Mouse (Mus musculus) MEL (cell line): ENCODE measurements around the gene Dennd4c. TPM values are rescaled to one million over a fixed set of nuclear protein-coding genes. Genes with fewer than 3 reads are reported as not detected.

Experiments used
- DNase-seq: peaks from one replicate; pipeline ENCODE4 v3.0.0; 2011; ENCODE audit warnings: low read depth, low spot score
- H3K27ac ChIP-seq: 2 replicates; pipeline ENCODE4 v1.5.1; 2012; ENCODE audit warnings: low read depth, mild to moderate bottlenecking, control low read depth, low read length, moderate library complexity; ENCODE audit not compliant: control insufficient read depth
- H3K27me3 ChIP-seq, 2 experiments: fragments of 150-350 bp in 1 of 2; sonication (generic) in 1 of 2; 2 replicates each; pipeline ENCODE4 v1.6.1; 2012; ENCODE audit warnings: low read length in 2 of 2, mild to moderate bottlenecking in 2 of 2, improper control_type of control experiment in 1 of 2, moderate library complexity in 1 of 2; ENCODE audit not compliant: insufficient read depth in 2 of 2, control insufficient read depth in 1 of 2
- H3K36me3 ChIP-seq, 2 experiments: 2 replicates each; pipeline ENCODE4 v1.6.1; 2012 to 2014; ENCODE audit warnings: low read length in 2 of 2, improper control_type of control experiment in 1 of 2, inconsistent platforms in 1 of 2, mild to moderate bottlenecking in 1 of 2; ENCODE audit not compliant: insufficient read depth in 2 of 2, control insufficient read depth in 1 of 2
- H3K4me1 ChIP-seq, 2 experiments: fragments of 150-350 bp in 1 of 2; sonication (generic) in 1 of 2; 2 replicates each; pipeline ENCODE4 v1.6.1; 2012; ENCODE audit warnings: low read length in 2 of 2, improper control_type of control experiment in 1 of 2, mild to moderate bottlenecking in 1 of 2; ENCODE audit not compliant: insufficient read depth in 2 of 2, control insufficient read depth in 1 of 2
- H3K4me3 ChIP-seq, 2 experiments: fragments of 150-350 bp in 1 of 2; sonication (generic) in 1 of 2; 2 replicates each; pipeline ENCODE4 v1.5.1; 2012; ENCODE audit warnings: low read depth in 2 of 2, low read length in 2 of 2, mild to moderate bottlenecking in 2 of 2, moderate library complexity in 2 of 2, control low read depth in 1 of 2, improper control_type of control experiment in 1 of 2; ENCODE audit not compliant: control insufficient read depth in 1 of 2, insufficient read depth in 1 of 2
- H3K79me2 ChIP-seq: 2 replicates; pipeline ENCODE4 v1.6.1; 2012; ENCODE audit warnings: mild to moderate bottlenecking, low read length, moderate library complexity; ENCODE audit not compliant: control insufficient read depth, poor library complexity, insufficient read depth
- H3K9ac ChIP-seq: 2 replicates; pipeline ENCODE4 v1.6.1; 2012; ENCODE audit warnings: low read depth, mild to moderate bottlenecking, control low read depth, low read length, moderate library complexity; ENCODE audit not compliant: control insufficient read depth, poor library complexity, severe bottlenecking
- H3K9me3 ChIP-seq: fragments of 150-350 bp; sonication (generic); replicated peaks from 2 replicates; pipeline ENCODE4 v1.6.1; 2012; ENCODE audit warnings: mild to moderate bottlenecking, low read length, improper control_type of control experiment, moderate library complexity; ENCODE audit not compliant: insufficient read depth
- CHD1 ChIP-seq: IDR thresholded peaks from 2 replicates; pipeline ENCODE4 v1.6.1; 2012; ENCODE audit warnings: low read depth, mild to moderate bottlenecking, inconsistent platforms, low read length, improper control_type of control experiment
- CHD2 ChIP-seq: IDR thresholded peaks from 2 replicates; pipeline ENCODE4 v1.6.1; 2011; ENCODE audit warnings: low read length, improper control_type of control experiment
- ELF1 ChIP-seq: IDR thresholded peaks from 2 replicates; pipeline ENCODE4 v1.6.1; 2014; ENCODE audit warnings: low read depth, mild to moderate bottlenecking, inconsistent platforms, low read length, improper control_type of control experiment, moderate library complexity
- EP300 ChIP-seq, 2 experiments: IDR thresholded peaks; 2 replicates each; pipeline ENCODE4 v1.6.1; 2011; ENCODE audit warnings: improper control_type of control experiment in 2 of 2, low read length in 2 of 2, low read depth in 1 of 2, mild to moderate bottlenecking in 1 of 2
- ETS1 ChIP-seq: IDR thresholded peaks from 2 replicates; pipeline ENCODE4 v1.6.1; 2012; ENCODE audit warnings: low read depth, mild to moderate bottlenecking, inconsistent platforms, low read length, improper control_type of control experiment, moderate library complexity
- GATA1 ChIP-seq: IDR thresholded peaks from 2 replicates; pipeline ENCODE4 v1.6.1; 2011; ENCODE audit warnings: low read depth, low read length, improper control_type of control experiment
- JUND ChIP-seq: IDR thresholded peaks from 2 replicates; pipeline ENCODE4 v1.6.1; 2011; ENCODE audit warnings: low read depth, mild to moderate bottlenecking, improper control_type of control experiment, low read length
- KAT2A ChIP-seq: conservative IDR thresholded peaks from 2 replicates; pipeline ENCODE4 v1.6.1; 2012; ENCODE audit warnings: low read depth, low read length, improper control_type of control experiment, inconsistent platforms
- MAX ChIP-seq: IDR thresholded peaks from 2 replicates; pipeline ENCODE4 v1.6.1; 2011; ENCODE audit warnings: low read length, improper control_type of control experiment
- MXI1 ChIP-seq: IDR thresholded peaks from 2 replicates; pipeline ENCODE4 v1.6.1; 2011; ENCODE audit warnings: mild to moderate bottlenecking, low read depth, low read length, improper control_type of control experiment
- MYB ChIP-seq: IDR thresholded peaks from 2 replicates; pipeline ENCODE4 v1.6.1; 2011; ENCODE audit warnings: mild to moderate bottlenecking, low read depth, low read length, improper control_type of control experiment
- MYC ChIP-seq: IDR thresholded peaks from 2 replicates; pipeline ENCODE4 v1.6.1; 2011; ENCODE audit warnings: low read depth, mild to moderate bottlenecking, low read length, improper control_type of control experiment, moderate library complexity
- NELFE ChIP-seq: IDR thresholded peaks from 2 replicates; pipeline ENCODE4 v1.6.1; 2011; ENCODE audit warnings: low read depth, low read length, improper control_type of control experiment
- POLR2A ChIP-seq, 2 experiments: IDR thresholded peaks; 2 replicates each; pipeline ENCODE4 v1.6.1; 2011 to 2012; ENCODE audit warnings: low read length in 2 of 2, mild to moderate bottlenecking in 2 of 2, control low read depth in 1 of 2, improper control_type of control experiment in 1 of 2, low read depth in 1 of 2, moderate library complexity in 1 of 2; ENCODE audit not compliant: control insufficient read depth in 1 of 2, insufficient read depth in 1 of 2, poor library complexity in 1 of 2
- POLR2AphosphoS2 ChIP-seq: IDR thresholded peaks from 2 replicates; pipeline ENCODE4 v1.6.1; 2011; ENCODE audit warnings: low read length, improper control_type of control experiment
- POLR2AphosphoS5 ChIP-seq: IDR thresholded peaks from 2 replicates; pipeline ENCODE4 v1.6.1; 2012; ENCODE audit warnings: low read depth, borderline replicate concordance, mild to moderate bottlenecking, inconsistent platforms, low read length, moderate library complexity, mixed read lengths
- RAD21 ChIP-seq: IDR thresholded peaks from 2 replicates; pipeline ENCODE4 v1.6.1; 2011; ENCODE audit warnings: mild to moderate bottlenecking, low read depth, low read length, improper control_type of control experiment
- RCOR1 ChIP-seq: IDR thresholded peaks from 2 replicates; pipeline ENCODE4 v1.6.1; 2012; ENCODE audit warnings: low read depth, mild to moderate bottlenecking, inconsistent platforms, low read length, improper control_type of control experiment
- SIN3A ChIP-seq: IDR thresholded peaks from 2 replicates; pipeline ENCODE4 v1.6.1; 2012; ENCODE audit warnings: low read length, improper control_type of control experiment, inconsistent platforms
- SMC3 ChIP-seq: IDR thresholded peaks from 2 replicates; pipeline ENCODE4 v1.6.1; 2011; ENCODE audit warnings: low read depth, low read length, improper control_type of control experiment
- TAL1 ChIP-seq: IDR thresholded peaks from 2 replicates; pipeline ENCODE4 v1.6.1; 2012; ENCODE audit warnings: mild to moderate bottlenecking, inconsistent platforms, low read length, moderate library complexity, mixed read lengths
- TBP ChIP-seq: IDR thresholded peaks from 2 replicates; pipeline ENCODE4 v1.8.0; 2011; ENCODE audit warnings: low read depth, low read length, improper control_type of control experiment
- TCF12 ChIP-seq: IDR thresholded peaks from 2 replicates; pipeline ENCODE4 v1.6.1; 2014; ENCODE audit warnings: low read depth, mild to moderate bottlenecking, inconsistent platforms, low read length, improper control_type of control experiment, moderate library complexity
- UBTF ChIP-seq: IDR thresholded peaks from 2 replicates; pipeline ENCODE4 v1.6.1; 2012; ENCODE audit warnings: low read depth, mild to moderate bottlenecking, inconsistent platforms, low read length, improper control_type of control experiment, moderate library complexity, borderline replicate concordance; ENCODE audit not compliant: insufficient read depth
- ZKSCAN1 ChIP-seq: IDR thresholded peaks from 2 replicates; pipeline ENCODE4 v1.6.1; 2012; ENCODE audit warnings: low read depth, mild to moderate bottlenecking, inconsistent platforms, low read length, improper control_type of control experiment, moderate library complexity
- ZMIZ1 ChIP-seq: IDR thresholded peaks from 2 replicates; pipeline ENCODE4 v1.6.1; 2012; ENCODE audit warnings: low read depth, mild to moderate bottlenecking, inconsistent platforms, low read length, improper control_type of control experiment, moderate library complexity
- ZNF384 ChIP-seq: IDR thresholded peaks from 2 replicates; pipeline ENCODE4 v1.6.1; 2012; ENCODE audit warnings: low read depth, mild to moderate bottlenecking, inconsistent platforms, low read length, improper control_type of control experiment
- polyA plus RNA-seq, 2 experiments: library from polyadenylated mRNA; stranded (reverse) in 1 of 2; unstranded in 1 of 2; fragments of >175 nt in 1 of 2; fragments of >200 nt in 1 of 2; gene quantifications; 2 replicates each; pipeline versions ENCODE4 v1.2.1 to v1.2.4; 2012; ENCODE audit warnings: low replicate concordance in 2 of 2, low read depth in 1 of 2; ENCODE audit not compliant: insufficient read length in 2 of 2, insufficient read depth in 1 of 2, missing spikeins in 1 of 2
- total RNA-seq: library from RNA; depleted of rRNA; stranded (reverse); fragments of 300-350 nt; gene quantifications from 2 replicates; pipeline ENCODE4 v1.2.3, GENCODE M21; 2012

The Dennd4c gene
- total and polyA plus RNA-seq, 3 experiments, result 11.3 to 24.6 (median 15.5) TPM

DNA sequence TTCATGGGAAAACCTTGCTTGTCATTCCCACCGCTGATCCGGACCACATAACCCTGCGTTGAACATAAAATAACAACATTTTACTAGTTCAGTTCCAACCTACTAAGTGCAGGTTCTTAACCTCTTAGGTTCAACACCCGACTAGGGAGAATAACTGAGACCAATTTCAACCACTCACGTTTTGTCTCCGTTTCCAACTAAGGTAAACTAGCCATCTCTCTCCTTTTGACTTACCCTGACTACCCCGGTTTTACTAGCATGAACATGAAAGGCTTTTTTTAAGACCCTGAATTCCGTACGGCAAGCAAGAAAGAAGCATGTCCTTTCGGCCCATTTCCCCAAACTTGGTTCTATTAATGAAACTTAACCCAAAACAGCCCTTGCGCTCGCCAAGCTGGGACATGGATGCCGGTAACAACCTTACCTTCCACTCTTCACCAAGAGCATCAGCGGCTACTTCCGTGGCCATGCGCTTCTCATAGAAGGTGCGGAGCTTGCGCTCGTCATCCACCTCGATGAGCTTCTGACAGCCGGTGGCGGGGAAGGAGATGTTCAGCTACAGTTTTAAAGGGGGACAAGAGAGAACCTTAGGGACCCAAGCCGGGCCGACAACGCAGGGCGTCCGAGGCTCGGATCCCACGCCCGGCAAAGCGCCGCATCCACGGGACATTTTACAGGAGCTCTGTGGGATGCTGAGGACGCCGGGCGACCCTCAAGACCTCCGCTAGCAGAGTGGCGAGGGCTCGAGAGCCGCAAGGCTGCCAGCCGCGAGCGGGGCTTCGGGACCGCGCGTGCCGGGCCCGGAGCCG lies 108.2 kb downstream of the Dennd4c start:
- Histone ChIP-seq H3K36me3 (peaks cover 11 to 19% of the 10 kb centered on the region in 2 experiments), H3K27ac (peak overlapping the region; percentile 90), H3K4me1 (peaks cover 0 to 19% of the 10 kb centered on the region in 2 experiments; a peak in 2 of 4 replicates), H3K9ac (peak overlapping the region; percentile 100), H3K9me3 (no peaks in the 10 kb centered on the region), H3K27me3 (no peaks in the 10 kb centered on the region), H3K79me2 (peaks cover 34% of the 10 kb centered on the region), H3K4me3 (peak overlapping the region; percentile 92)
- TF ChIP-seq POLR2AphosphoS5 (no peak), SMC3 (no peak), MYB (no peak), GATA1 (no peak), POLR2AphosphoS2 (no peak), MXI1 (no peak; the same call in 1 of the 2 replicates), TAL1 (no peak), ZNF384 (no peak), NELFE (no peak), CHD2 (no peak), RCOR1 (no peak), JUND (no peak)
- peak; percentile 47 for DNase-seq

DNA sequence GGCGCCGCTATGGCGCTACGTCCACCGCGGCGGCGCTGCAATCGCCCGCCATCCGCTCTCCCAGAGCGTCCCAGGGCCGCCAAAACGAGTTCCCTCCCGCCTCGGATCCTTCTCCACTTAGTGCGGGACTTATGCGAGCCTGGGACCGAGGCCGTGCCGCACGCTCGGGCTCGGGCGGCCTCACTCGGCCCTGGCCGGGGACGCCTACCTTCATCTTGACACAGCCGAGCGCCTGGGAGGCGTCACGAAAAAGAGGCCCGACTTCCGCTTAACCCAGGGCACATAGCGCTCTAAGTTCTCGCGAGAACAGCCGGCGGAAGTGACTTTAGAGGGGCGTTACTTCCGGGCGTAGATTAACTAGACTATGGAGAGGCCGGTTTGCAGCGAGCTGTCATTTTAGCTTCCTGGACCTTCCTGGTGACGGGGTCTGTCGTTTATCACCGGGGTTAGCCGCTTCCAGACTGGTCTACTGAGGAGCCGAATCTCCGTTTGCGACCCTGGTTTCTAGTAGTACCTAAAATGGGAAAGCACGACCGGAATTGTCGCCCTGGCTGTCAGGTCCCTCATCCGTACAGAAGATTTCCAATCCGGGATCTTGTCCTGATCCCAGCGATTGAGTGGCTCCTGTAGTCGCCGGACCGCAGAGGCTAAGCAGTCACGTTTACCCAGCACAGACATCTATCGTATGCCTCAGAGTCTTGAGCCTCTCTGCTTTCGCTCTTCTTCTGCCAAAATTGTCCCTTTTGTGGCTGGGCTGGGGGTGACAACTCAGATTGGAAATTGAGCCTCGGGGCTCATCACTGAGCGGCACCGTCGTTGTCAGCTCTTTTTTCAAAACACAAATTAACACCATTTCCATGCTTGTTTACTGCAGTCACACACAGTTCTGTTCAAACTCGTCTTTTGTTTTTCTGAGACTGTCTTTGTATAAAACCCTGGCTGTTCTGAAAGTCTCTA lies 109.0 kb downstream of the Dennd4c start, which contains the start of gene Rps6:
TSS of gene Rps6 (minus strand) at position 300 of the 957 bp plus-strand sequence.
- peak; percentile 95 for DNase-seq
- no peaks in the 10 kb centered on the region for H3K27me3 ChIP-seq
- H3K27ac ChIP-seq, result peak within 1 kb of the TSS; percentile 90
- H3K4me1 ChIP-seq, result peaks cover 0 to 19% of the 10 kb centered on the region in 2 experiments; a peak in 2 of 4 replicates
- H3K79me2 ChIP-seq, result peaks cover 34% of the 10 kb centered on the region
- peaks cover 11 to 19% of the 10 kb centered on the region in 2 experiments for H3K36me3 ChIP-seq
- no peaks in the 10 kb centered on the region for H3K9me3 ChIP-seq
- peak within 1 kb of the TSS; percentile 100 for H3K9ac ChIP-seq
- H3K4me3 ChIP-seq, result peak within 1 kb of the TSS; percentile 92
- TF ChIP-seq SMC3, result no peak
- peak; percentile 90 for TF ChIP-seq SIN3A
- TF ChIP-seq TCF12, result peak; percentile 88
- peak; percentile 26; the same call in 1 of the 2 replicates for TF ChIP-seq ETS1
- peak; percentile 89; the same call in 1 of the 2 replicates for TF ChIP-seq CHD1
- TF ChIP-seq RAD21, result no peak
- no peak for TF ChIP-seq ZKSCAN1
- peak; percentile 93 for TF ChIP-seq CHD2
- no peak for TF ChIP-seq RCOR1
- peak; percentile 99 for TF ChIP-seq NELFE
- TF ChIP-seq POLR2A (IDR thresholded peaks at IDR 0.05; ENCODE audit: control insufficient read depth in 1 of 2, insufficient read depth in 1 of 2, low read depth in 1 of 2, low read length in 2 of 2, poor library complexity in 1 of 2), result peak; percentile 90 to 96
- peak; percentile 88 for TF ChIP-seq ELF1
- TF ChIP-seq TBP, result peak; percentile 97
- TF ChIP-seq POLR2AphosphoS5, result no peak
- peak; percentile 71 for TF ChIP-seq KAT2A
- peak; percentile 94; the same call in 1 of the 2 replicates for TF ChIP-seq ZMIZ1
- peak; percentile 85; the same call in 1 of the 2 replicates for TF ChIP-seq UBTF
- TF ChIP-seq MYC, result peak; percentile 88; the same call in 1 of the 2 replicates
- TF ChIP-seq MAX, result peak; percentile 89
- TF ChIP-seq EP300 (IDR thresholded peaks at IDR 0.05; ENCODE audit: low read depth in 1 of 2, low read length in 2 of 2), result 0 out of 4 replicates have a peak, but pooled peaks of 1 of the 2 experiments have one; percentile 6
- peak; percentile 96 for TF ChIP-seq POLR2AphosphoS2
- peak; percentile 65 for TF ChIP-seq MXI1
